Mouse (Mus musculus): ENCODE measurements around the gene Akap8. TPM values are rescaled to one million over a fixed set of nuclear protein-coding genes. Genes with fewer than 3 reads are reported as not detected.

The Akap8 gene
- polyA plus RNA-seq, 1 experiment from 2014 or later = 152 TPM

Other genes with a start within 250 kb of the Akap8 start
- gene Notch3, start 154.4 kb downstream of the Akap8 start, polyA plus RNA-seq (2016; fragmentation: Nextera tagmentation; extraction: Ambion mirVana) = 23.7 and 24.5 TPM in 2 replicates
- 0.12 TPM in 1 of 2 replicates, not detected in the other for gene Ephx3, start 131.7 kb downstream of the Akap8 start, polyA plus RNA-seq (2016; fragmentation: Nextera tagmentation; extraction: Ambion mirVana)
- gene Brd4, start 36.5 kb downstream of the Akap8 start, polyA plus RNA-seq (2016; fragmentation: Nextera tagmentation; extraction: Ambion mirVana) = 116 and 122 TPM in 2 replicates
- 93.0 and 94.5 TPM in 2 replicates for gene Akap8l, start 29.4 kb upstream of the Akap8 start, polyA plus RNA-seq (2016; fragmentation: Nextera tagmentation; extraction: Ambion mirVana)
- gene Wiz, start 68.2 kb upstream of the Akap8 start, polyA plus RNA-seq (2016; fragmentation: Nextera tagmentation; extraction: Ambion mirVana) = 35.1 and 35.2 TPM in 2 replicates
- gene Rasal3, start 82.3 kb upstream of the Akap8 start, polyA plus RNA-seq (2016; fragmentation: Nextera tagmentation; extraction: Ambion mirVana) = 0.64 and 0.85 TPM in 2 replicates
- gene Pglyrp2, start 102.9 kb upstream of the Akap8 start, polyA plus RNA-seq (2016; fragmentation: Nextera tagmentation; extraction: Ambion mirVana) = not detected in 2 replicates
- gene Cyp4f39, start 131.5 kb upstream of the Akap8 start, polyA plus RNA-seq (2016; fragmentation: Nextera tagmentation; extraction: Ambion mirVana) = 0.44 and 0.63 TPM in 2 replicates
- gene Cyp4f17, start 184.8 kb upstream of the Akap8 start, polyA plus RNA-seq (2016; fragmentation: Nextera tagmentation; extraction: Ambion mirVana) = 7.6 and 8.9 TPM in 2 replicates
- 14.0 and 17.0 TPM in 2 replicates for gene Cyp4f16, start 215.3 kb upstream of the Akap8 start, polyA plus RNA-seq (2016; fragmentation: Nextera tagmentation; extraction: Ambion mirVana)

Measured in embryonic facial prominence, embryonic 10.5 days (tissue).